Mouse (Mus musculus): ENCODE data around the gene Atad2b.

Gene Atad2b

GRCm38 (mm10) chr12:5081480-5081879 lies 164.3 kb downstream of the Atad2b start:
- DNase-seq (ENCODE audit: low read depth, low spot score), result no peak

DNA sequence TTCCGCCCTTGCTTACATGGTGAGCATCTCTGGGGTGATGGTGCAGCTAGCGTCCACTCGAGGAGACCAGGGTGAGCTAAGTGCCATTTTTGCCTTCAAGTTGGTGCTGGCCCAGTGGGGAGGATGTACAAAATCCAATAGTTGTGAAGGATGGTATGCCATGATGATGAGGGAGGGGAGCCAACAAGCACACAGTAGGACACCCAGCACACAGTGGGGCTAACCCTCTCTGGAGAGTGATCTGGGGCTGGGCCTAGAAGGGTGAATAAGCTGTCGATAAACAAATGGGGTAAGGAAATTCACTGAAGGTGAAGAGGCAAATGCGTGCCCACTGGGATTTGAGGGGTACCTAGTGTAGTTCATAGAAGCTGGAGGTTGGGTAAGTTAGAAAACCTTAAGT lies 167.6 kb downstream of the Atad2b start:
- no peak for DNase-seq (ENCODE audit: low read depth, low spot score)

DNA sequence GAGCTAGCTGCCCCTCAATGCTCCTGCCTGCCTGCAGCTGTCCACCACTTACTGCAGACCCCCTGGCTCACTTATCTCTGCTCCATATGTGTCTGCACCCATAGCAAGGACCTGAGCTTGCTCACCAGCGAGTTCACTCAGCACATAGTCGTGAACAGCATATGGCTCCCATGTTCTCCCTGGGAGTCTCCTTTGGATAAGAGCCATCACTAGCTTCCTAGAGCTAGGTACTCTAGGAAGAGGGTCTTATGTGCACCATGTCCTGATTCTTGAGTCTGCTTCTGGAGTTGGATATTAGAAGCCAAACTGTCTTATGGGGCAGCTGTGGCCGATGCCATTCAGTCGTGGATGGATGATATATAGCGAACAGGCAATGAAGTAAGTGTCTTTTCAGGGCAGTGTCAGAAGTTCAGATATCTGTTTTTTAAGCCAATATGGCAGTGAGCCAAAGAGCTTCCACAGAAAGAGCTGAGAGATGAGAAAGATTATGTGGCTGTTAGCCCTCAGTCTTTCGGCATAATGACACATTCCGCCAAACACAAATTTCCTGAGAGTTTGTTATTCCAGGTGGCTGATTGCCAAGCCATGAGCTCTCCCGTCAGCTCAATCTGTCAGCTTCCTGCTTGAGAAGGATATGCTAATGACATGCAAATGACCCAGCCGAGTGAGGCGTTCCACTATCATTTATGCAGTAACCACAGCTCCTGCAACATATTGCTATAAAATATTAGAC lies 170.8 kb downstream of the Atad2b start:
- DNase-seq (ENCODE audit: low read depth, low spot score), result peak; percentile 6

DNA sequence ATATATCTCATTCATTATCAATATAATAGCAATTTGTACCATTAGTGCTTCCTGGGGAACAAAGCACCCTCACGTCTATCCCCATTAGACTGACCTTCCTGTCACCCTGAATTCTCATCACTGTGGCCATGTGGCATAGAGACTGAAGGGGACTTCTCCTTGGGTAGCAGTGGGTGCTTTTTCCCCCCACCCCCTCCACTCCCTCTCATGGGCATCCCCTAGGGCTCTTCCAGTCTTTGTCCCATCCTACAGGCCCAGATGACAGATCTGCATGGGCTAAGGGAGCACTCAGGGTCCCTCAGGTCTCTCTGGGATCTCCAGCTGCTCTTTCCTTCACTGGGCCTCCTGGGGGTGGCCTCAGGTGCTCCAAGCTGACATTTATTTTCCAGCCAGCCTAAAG lies 171.5 kb downstream of the Atad2b start:
- no peak for DNase-seq (ENCODE audit: low read depth, low spot score)
